Mouse (Mus musculus) mature B cell (primary cell): ENCODE results near the gene Tinf2.

Source experiments
- in situ Hi-C: fragments of 300-500 bp; cut with MboI; formaldehyde crosslinking; loops from 2 replicates; pipeline ENCODE4 v1.14.3; 2019

The Tinf2 gene

DNA sequence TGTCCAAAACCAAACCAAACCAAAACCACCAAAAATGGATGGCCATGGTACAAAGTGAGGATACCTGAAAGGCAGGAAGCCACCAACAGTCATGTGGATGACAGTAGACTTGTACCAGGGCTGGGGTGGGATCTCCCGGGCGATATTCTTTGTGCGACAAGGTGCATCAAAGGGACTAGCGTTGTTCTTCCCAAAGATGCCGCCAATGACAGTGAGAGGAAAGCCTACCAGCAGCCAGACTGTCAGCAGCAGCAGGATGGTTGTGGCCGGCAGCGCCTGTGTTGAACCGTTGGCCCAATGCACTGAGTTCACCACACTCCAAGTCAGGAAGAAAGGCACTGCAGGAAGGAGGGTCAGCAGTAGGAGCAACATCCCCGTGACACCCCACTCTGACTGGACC lies 43.8 kb downstream of the Tinf2 start, which contains the start of gene Gm49378:
TSS of gene Gm49378 (minus strand) at position 101 of the 400 bp plus-strand sequence.
- in situ Hi-C loops = loop anchor here (5.0 kb wide), 1 partner anchor 115 kb away; no protein-coding TSS in a partner anchor

DNA sequence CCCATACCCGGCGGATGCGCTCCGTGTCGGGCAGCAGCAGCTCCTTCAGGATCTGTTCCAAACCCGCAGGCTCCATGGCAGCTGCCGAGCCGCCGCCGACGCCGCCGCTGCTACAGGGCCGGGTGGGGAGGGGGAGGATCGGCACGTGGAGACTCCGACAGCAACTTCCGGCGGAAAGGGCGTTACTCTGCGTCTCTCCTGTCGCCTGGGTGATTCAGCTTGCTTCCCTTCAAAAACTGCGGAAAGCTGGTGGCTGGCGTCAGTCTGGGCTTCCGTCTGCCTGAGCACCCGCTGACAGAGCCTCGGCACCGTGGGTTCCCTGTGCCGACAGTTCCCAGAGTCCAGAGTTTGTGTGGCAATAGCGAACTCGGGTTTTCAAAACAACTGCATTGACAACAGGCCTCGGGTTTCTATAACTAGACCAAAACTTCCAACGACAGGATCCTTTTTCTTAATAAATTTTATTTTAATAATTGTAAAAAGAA lies 46.1 kb downstream of the Tinf2 start, which contains the start of gene Ipo4:
TSS of gene Ipo4 (minus strand) at position 435 of the 485 bp plus-strand sequence.
- in situ Hi-C loops = loop anchor here (5.0 kb wide), 1 partner anchor 117 kb away; no protein-coding TSS in a partner anchor

DNA sequence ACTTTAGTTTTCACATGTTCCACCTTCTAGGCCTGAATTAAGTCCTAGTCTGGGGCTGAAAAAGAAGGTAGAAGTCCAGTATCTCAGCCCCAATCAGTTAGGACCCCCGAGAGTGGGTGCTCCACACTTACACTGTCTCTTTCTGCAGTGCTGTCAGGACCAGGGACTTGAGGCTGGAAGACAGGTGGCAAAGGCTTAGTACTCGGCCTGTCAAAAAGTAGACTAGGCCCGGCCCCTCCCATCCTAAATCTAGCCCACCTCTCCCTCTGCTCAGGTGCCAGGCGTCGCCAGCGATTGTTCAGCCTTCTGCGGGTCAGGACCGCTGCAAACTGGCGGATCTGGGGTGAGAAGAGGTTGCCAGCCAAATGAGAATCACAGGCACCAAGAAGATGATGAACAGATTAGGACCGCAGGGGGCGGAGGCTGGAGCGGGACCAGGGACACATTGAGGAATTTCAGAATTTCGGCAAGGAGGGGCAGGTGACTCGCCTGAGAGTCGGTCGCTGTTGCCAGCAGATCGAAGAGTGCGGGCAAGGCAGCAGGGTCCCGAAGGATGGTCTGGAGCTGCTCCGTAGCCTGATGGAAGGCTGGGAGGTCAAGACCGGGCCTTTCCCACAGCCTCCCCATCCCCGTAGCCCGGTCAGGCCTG lies 46.6 kb downstream of the Tinf2 start:
- in situ Hi-C loops = loop anchor here (5.0 kb wide), 1 partner anchor 117 kb away; no protein-coding TSS in a partner anchor

DNA sequence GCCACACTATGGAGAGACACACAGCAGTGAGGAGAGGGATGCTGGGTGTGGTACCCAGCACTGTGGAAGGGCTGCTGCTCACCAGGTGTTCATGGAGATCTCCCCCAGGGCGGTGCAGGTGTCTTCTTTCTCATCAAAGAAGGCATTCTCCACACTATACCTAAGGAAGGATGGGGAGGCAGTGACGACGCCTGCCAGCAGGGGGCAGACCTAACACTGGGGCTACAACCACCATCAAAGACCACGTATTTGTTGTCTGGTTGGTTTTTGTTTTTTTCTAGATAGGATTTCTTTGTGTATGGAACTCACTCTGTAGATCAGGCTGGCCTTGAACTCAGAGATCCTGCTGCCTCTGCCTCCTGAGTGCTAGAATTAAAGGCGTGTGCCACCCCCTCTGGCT lies 52.3 kb downstream of the Tinf2 start:
- in situ Hi-C loops = no loop called here

DNA sequence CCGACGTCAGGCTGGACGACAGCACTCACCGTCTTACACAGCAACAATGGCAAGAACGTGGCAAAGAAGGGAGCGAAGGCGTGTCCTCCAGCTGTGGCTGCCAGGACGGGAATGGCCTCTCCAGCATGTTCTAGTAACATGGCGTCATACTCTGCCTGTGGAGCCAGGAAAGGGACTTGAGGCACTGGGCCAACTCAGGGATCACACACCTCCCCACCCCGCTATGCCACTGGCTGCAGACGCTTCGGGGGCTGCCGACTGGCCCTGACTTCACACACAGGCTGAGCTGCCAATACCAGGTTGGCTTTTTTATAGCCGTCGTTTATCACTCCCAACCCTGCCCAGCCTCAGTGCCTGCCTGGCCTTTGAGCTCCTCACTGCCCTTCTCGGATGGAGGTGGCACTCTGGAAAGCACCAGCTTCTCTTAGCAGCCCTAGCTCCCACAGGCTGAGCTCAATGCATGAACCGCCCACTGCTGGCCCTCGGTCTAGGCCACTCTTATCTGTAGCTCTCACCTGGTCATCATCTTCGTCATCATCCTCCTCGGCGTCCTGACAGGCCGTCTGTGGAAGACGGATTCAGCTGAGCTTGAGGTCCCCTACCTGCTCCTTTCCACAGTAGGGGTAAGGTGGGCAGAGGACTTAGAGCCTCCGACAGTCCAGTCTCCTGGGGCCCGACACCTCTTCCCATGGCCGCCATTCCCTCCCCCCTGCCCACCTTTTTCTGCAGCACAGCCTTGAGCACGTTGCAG lies 53.4 kb downstream of the Tinf2 start:
- in situ Hi-C loops = no loop called here
